Mouse (Mus musculus) left cerebral cortex, postnatal 25 days (tissue): ENCODE measurements around the gene Gabarap. TPM values are rescaled to one million over a fixed set of nuclear protein-coding genes. Genes with fewer than 3 reads are reported as not detected.
A peak's percentile ranks its signal among the peaks of the same experiment; 100 is the strongest.
"Not testable (repeated sequence)": the region's sequence is repeated elsewhere in the genome, so short reads cannot be mapped to it uniquely, and the experiment has no call there.

Experiments used
- DNase-seq, 2 experiments: peaks; one replicate each; pipeline ENCODE4 v3.0.0; 2022; ENCODE audit warnings: low spot score in 2 of 2, mixed read lengths in 1 of 2
- intact Hi-C: fragments of 180-260 bp; cut with DNase I; formaldehyde crosslinking; loops from one replicate; pipeline ENCODE4 v1.15.1; 2025
- total RNA-seq, 2 experiments: library from RNA; stranded (reverse); gene quantifications; 2 replicates each; pipeline ENCODE4 v1.2.3; 2021

The Gabarap gene
- total RNA-seq: 100 to 1,000 TPM; 217 to 218 TPM

GRCm38 (mm10) chr11:69990850-69991691, at the start of gene Gabarap:
Gene Gabarap (plus strand): TSS chr11:69991143.
- DNase-seq: peak; percentile 95 to 97
- intact Hi-C loops: loop anchor here (1.0 kb wide), 1 partner anchor 11 kb away; no protein-coding TSS in a partner anchor

DNA sequence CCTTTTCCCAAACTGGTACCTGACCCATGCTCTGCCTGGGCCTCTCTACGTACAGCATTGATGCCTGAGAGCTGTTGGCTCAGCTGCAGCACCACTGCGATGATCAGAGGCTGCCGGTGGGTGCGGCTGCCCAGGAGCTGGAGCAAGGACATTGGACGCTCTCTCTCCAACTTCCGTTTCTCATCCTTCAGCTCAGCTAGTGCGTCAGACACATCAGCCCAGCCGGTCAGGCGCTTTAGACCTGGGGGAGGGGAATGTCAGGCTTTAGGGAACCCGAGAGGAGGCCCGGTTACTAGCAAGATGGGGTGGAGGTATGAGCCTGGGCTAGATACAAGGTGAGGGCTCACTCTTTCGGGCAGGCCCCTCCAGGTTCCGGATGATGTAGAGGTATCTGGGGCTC, 45.7 kb upstream of the Gabarap start:
- intact Hi-C loops: no loop called here
- DNase-seq: no peak

- intact Hi-C loops: no loop called here
- no peak for DNase-seq
Observed at GRCm38 (mm10) chr11:69945997-69946891, 44.7 kb upstream of the Gabarap start.

DNA sequence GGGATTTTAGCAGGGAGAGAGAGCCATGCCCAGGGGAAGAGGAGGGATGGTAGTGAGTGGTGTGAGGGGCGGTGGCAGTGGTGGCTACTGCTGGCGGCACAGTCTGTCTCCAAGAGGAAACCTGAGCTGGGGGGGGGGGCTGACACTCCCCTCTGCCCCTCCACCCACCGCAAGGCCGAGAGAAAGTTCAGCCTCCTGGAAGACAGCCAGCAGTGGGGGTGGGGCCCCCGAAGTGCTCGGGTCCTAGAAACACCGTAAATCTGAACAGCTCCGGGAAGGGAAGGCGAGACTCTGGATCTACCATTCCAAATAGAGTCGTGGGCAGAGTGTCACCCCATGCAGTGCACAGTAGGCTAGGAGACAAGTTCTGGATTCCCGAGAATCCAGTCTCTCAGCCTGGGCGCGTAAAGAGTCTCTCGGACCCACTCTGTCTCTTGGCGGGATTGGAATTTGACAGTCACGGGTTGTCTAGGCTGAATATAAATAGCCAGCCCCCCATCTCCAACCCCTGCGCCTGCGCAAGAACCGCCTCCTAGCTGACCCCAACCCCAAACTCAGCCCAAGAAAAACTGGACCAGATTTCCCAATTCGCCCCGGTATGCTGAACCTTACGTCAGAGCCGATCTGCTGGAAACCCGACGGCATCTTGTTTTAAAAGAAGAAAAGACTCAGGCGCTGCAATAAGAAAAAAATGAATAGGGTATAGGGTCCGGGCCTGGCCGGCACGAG, 43.4 kb upstream of the Gabarap start:
- intact Hi-C loops: loop anchor here (1.0 kb wide), 1 partner anchor 13 kb away; no protein-coding TSS in a partner anchor
- DNase-seq: no peak

DNA sequence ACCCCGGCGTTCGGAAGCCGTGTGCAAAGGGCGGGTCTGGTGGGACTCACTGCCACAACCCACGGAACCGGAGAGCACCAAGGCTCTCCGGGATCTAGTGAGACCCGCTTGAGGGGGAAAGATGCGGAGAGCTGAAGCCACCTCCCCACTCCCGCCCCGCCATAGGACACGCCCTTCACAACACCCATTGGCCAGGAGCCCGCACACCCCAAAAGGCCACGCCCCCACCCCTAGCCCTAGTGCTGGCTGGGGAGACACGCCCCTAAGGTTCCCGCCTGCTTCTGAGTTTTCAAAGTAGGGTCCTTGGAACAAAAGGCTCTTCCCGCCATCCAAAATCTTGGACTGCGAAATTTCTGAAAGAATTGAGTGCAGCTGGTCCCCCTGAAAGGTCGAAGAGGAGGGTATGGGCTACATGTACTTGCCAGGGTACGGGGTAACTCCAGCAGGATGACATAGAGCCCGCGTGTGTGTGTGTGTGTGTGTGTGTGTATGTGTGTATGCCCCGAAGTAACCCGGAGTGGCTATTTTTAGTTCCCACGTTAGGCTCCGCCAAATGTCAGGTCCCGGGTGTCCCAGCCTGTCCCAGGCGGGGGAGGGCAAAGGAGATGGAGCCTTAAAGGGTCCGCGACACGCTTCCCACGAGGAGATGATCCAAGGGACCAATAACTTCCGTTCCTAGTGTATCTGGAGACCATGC, 42.7 kb upstream of the Gabarap start, which contains the start of gene Slc2a4:
TSS of gene Slc2a4 (minus strand) at position 123 of the 697 bp plus-strand sequence.
- intact Hi-C loops: loop anchor here (1.0 kb wide), 1 partner anchor 14 kb away; no protein-coding TSS in a partner anchor
- DNase-seq: peak; percentile 23 to 35

DNA sequence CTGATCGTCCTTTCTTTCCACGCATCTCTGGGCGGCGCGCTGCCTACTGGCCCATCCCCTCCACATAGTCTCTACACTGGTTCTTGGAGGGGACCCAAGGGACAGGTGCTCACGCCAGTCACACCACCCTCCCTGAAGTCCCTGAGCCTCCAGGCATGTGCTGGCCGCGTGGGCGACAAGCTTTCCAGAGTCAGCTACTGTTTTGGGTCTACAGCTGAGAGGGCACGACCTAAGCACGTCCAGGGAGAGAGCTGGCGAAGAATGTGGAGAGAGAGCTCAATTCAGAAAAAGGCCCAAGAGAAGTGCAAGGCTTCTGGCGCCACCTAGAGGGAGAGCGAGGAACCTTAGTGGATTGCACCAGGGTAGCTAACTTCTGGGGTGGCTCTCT, 42.2 kb upstream of the Gabarap start:
- intact Hi-C loops: loop anchor here (1.0 kb wide), 1 partner anchor 14 kb away; no protein-coding TSS in a partner anchor
- peak; percentile 52 to 72 for DNase-seq

DNA sequence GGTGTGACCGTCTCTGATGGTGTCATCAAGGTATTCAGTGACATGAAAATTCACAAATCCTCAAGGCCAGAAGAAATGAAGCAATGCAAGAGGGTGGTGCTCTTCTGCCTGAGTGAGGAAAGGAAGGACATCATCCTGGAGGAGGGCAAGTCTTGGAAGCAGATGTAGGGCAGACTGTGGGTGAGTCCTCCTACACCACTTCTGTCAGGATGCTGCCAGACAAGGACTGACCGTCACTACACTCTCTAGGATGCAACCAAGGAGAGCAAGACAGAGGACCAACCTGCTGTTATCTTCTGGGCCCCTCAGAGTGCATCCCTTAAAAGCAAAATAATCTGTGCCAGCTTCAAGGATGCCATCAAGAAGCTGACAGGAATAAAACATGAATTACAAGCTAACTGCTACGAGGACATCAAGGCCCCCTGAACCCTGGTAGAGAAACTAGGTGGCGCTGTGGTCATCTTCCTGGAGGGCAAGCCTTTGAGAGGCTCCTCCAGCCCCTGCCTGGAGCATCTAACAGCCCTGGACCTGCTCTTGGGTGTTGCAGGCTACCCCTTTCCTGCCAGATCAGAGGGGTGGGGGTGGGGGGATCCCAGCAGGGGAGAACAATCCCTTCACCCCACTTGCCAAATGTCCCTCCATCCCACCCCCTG, 40.0 kb upstream of the Gabarap start:
- intact Hi-C loops: no loop called here
- DNase-seq: peak in 1 of 2 experiments; percentile 32

DNA sequence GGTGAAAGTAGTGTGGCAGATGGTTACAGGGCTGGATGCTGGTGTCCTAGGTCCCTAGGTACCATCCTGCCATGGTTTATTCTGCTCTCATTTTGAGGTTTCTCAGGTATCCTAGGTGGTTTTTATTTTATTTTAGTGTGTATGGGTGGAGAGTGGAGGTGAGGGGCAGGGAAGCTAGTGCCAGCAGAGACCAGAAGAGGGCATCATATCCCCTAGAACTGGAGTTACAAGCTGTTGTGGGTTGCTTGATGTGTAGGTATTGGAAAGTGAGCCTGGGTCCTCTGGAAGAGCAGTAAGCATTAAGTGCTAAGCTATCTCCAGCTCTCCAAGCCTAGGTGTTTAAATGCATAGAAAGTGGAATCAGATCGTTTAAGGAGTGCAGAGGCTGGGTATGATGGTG, 38.7 kb upstream of the Gabarap start:
- no peak for DNase-seq
- intact Hi-C loops: no loop called here

- intact Hi-C loops: no loop called here
- DNase-seq: no peak
Observed at GRCm38 (mm10) chr11:69953267-69953915, 37.6 kb upstream of the Gabarap start.

GRCm38 (mm10) chr11:69955618-69956017, 35.3 kb upstream of the Gabarap start:
- DNase-seq, intact Hi-C loops: not testable (repeated sequence)

DNA sequence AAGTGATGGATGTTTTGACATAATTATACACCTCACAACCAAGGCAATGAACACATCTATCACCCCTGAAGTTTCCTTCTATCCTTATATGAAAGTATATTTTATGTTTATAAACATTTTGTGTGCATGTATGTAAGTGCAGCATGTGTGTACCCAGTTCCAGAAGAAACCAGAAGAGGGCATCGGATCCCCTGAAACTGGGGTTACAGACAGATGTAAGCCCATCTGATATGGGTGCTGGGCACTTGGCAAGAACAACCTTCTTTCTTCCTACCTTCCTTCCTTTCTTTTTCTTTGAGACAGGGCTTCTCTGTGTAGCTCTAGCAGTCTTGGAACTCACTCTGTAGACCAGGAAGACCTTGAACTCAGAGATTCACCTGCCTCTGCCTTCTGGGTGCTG, 34.7 kb upstream of the Gabarap start:
- intact Hi-C loops: no loop called here
- DNase-seq: no peak

GRCm38 (mm10) chr11:69960616-69961015, 30.3 kb upstream of the Gabarap start:
- intact Hi-C loops: no loop called here
- DNase-seq: no peak

- DNase-seq: no peak
- intact Hi-C loops: no loop called here
Observed at GRCm38 (mm10) chr11:69961841-69962240, 29.1 kb upstream of the Gabarap start.

DNA sequence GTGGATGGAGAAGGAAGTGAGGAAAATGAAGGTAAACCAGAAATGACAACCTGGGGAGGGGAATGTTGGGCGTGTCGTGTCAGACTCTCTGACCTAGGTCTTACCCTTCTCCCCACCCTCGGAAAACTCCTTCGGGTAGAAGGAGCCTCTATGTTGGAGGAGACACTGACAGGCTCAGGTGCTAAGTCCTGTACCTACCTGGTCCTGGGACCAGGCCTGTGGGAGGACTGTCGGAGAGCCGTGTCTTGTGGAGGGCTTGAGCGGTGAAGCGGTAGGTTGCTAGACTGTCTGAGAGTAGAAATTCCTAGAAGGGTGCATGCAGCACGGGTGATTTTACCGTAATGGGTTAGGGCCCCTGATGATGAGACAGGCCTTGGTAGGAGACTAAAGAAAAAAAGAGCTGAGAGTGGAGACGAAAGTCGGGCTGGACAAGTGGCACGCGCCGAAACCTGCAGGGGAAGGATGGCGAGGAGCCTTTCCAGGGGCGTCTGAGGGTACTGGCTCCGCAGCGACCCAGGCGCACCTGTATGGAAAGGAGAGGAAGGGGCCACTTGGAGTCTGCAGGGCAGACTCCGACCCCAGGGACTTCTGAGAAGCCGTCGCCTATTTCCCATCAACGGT, 26.2 kb upstream of the Gabarap start, which contains the start of gene Cldn7:
TSS of gene Cldn7 (plus strand) at position 130 of the 621 bp plus-strand sequence.
- intact Hi-C loops: no loop called here
- no peak for DNase-seq

GRCm38 (mm10) chr11:69965271-69966005, 25.5 kb upstream of the Gabarap start:
- intact Hi-C loops: no loop called here
- DNase-seq: no peak

GRCm38 (mm10) chr11:69966006-69966859, 24.7 kb upstream of the Gabarap start:
- DNase-seq: no peak
- intact Hi-C loops: no loop called here
